In the genomic region with DNA sequence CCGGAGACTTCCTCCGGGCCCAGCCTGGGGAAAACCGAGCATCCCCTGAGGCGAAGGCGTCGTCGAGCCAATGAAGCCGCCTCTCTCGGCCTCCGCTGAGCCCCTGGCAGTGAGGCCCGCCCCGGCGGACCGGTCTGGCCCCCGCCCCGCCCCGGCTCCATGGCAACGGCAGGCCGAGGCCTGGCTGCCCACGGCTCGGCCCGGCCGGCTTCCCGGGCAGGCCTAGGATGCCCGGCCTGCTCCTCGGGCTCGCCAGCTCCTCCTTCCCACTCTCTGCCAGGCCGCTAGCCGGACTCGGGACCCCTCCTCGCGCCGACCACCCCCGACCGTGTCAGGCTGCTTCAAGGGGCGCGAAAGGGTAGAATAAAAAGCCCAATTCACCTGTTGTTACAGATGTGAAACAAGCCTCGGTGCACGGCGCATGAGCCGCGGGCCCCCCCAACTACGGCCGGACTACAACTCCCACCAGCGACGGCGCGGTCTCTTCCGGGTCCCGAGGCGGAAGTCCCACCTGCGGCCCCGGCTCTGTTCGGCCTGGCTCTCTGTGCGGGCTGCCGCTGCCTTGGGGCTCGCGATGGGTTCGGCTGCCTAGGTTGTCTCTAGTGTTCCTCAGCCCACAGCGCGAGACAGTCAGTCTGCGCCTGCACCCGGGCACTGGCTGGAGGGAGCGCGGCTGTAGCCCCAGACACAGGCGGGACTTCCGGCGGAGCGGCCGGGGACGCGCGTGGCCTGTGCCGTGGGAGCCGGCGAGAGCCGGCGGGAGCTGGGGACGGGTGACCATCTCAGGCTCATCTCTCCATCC, we compare ENCODE assay signal across 1 mouse cellular context.
TF ChIP-seq lines count a peak whose summit lies in the region.

Gene Smarcc1, plus strand, starts transcription at position 732 of the 802 bp plus-strand sequence.

TF ChIP-seq in CH12.LX, 34 proteins besides CTCF, POLR2A, EP300 and RAD21 (continued from another document):
- no peak for TF ChIP-seq ZC3H11A (IDR thresholded peaks at IDR 0.05; ENCODE audit: low read depth, low read length)
- TF ChIP-seq ZKSCAN1 (IDR thresholded peaks at IDR 0.05; ENCODE audit: borderline replicate concordance, low read depth, low read length) = no peak
- no peak for TF ChIP-seq MYC (IDR thresholded peaks at IDR 0.05; ENCODE audit: low read depth, low read length)
- TF ChIP-seq SIN3A (IDR thresholded peaks at IDR 0.05; ENCODE audit: low read length) = no peak; the same call in 1 of the 2 replicates
- no peak for TF ChIP-seq USF1 (IDR thresholded peaks at IDR 0.05; ENCODE audit: low read depth, low read length)
- no peak for TF ChIP-seq MAFK (IDR thresholded peaks at IDR 0.05; ENCODE audit: insufficient replicate concordance, low read length)
- TF ChIP-seq ELF1 (IDR thresholded peaks at IDR 0.05; ENCODE audit: low read depth, low read length) = peak; percentile 97
- 0 out of 2 replicates have a peak, but pooled peaks have one; percentile 79 for TF ChIP-seq ZMIZ1 (IDR thresholded peaks at IDR 0.05; ENCODE audit: low read depth, low read length)
- 0 out of 2 replicates have a peak, but pooled peaks have one; percentile 22 for TF ChIP-seq POLR2AphosphoS2 (IDR thresholded peaks at IDR 0.05; ENCODE audit: low read depth, low read length)
- no peak for TF ChIP-seq CHD1 (IDR thresholded peaks at IDR 0.05; ENCODE audit: low read depth, low read length)
- no peak for TF ChIP-seq JUN (IDR thresholded peaks at IDR 0.05; ENCODE audit: insufficient read depth, low read depth, low read length)
- 0 out of 2 replicates have a peak, but pooled peaks have one; percentile 46 for TF ChIP-seq TBP (conservative IDR thresholded peaks at IDR 0.05; ENCODE audit: low read depth, low read length)
- TF ChIP-seq IRF4 (IDR thresholded peaks at IDR 0.05; ENCODE audit: low read depth, low read length) = no peak; the same call in 1 of the 2 replicates
- TF ChIP-seq JUND (conservative IDR thresholded peaks at IDR 0.05; ENCODE audit: low read depth, low read length) = no peak
- TF ChIP-seq MAX (IDR thresholded peaks at IDR 0.05; ENCODE audit: low read length) = no peak
- TF ChIP-seq UBTF (IDR thresholded peaks at IDR 0.05; ENCODE audit: low read depth, low read length) = peak; percentile 98
- TF ChIP-seq CHD2 (IDR thresholded peaks at IDR 0.05; ENCODE audit: low read length) = peak; percentile 59; the same call in 1 of the 2 replicates
- peak; percentile 34; the same call in 1 of the 2 replicates for TF ChIP-seq GABPA (IDR thresholded peaks at IDR 0.05; ENCODE audit: insufficient replicate concordance, low read depth, low read length)
- TF ChIP-seq ZNF384 (IDR thresholded peaks at IDR 0.05; ENCODE audit: low read depth, low read length) = no peak
- TF ChIP-seq E2F4 (IDR thresholded peaks at IDR 0.05; ENCODE audit: insufficient replicate concordance, low read depth, low read length) = no peak
- peak; percentile 93 for TF ChIP-seq KAT2A (IDR thresholded peaks at IDR 0.05; ENCODE audit: insufficient replicate concordance, low read length)
- TF ChIP-seq HCFC1 (IDR thresholded peaks at IDR 0.05; ENCODE audit: low read depth, low read length) = peak; percentile 97
